Mouse (Mus musculus) left cerebral cortex, postnatal 25 days (tissue): Measurements from ENCODE around the gene Smco1. TPM values are rescaled to one million over a fixed set of nuclear protein-coding genes. Genes with fewer than 3 reads are reported as not detected.
"Not testable (repeated sequence)": the region's sequence is repeated elsewhere in the genome, so short reads cannot be mapped to it uniquely, and the experiment has no call there.

Source experiments
- DNase-seq, 2 experiments: peaks; one replicate each; pipeline ENCODE4 v3.0.0; 2022; ENCODE audit warnings: low spot score in 2 of 2, mixed read lengths in 1 of 2
- intact Hi-C: fragments of 180-260 bp; cut with DNase I; formaldehyde crosslinking; loops from one replicate; pipeline ENCODE4 v1.15.1; 2025
- total RNA-seq, 2 experiments: library from RNA; stranded (reverse); gene quantifications; 2 replicates each; pipeline ENCODE4 v1.2.3; 2021

The Smco1 gene
- total RNA-seq = under 1 TPM in 1 of 2 experiments, not detected in 1; 0.50 TPM

DNA sequence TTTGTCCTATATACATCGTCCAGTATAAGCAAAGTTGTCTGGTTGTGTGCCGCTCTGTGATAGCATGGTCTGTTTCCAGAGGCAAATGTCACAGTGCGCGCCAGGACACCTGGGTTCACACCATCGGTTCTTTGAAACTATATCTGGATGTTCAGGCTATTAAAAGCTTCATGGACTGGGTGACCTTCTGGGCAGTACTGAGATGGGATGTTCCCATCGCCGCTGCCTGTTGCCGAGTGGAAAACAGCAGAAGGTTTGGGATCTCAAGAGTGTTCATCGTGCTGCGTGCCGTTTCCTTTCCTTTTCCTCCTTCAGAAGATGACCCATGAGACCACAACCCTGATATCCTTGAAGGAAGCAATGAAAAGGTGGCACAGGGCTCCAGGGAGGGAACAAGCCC, at the start of gene Smco1:
TSS of gene Smco1 (plus strand) at position 178 of the 400 bp plus-strand sequence.
- intact Hi-C loops = loop anchor here (5.0 kb wide), 1 partner anchor 51 kb away; no protein-coding TSS in a partner anchor
- no peak for DNase-seq

DNA sequence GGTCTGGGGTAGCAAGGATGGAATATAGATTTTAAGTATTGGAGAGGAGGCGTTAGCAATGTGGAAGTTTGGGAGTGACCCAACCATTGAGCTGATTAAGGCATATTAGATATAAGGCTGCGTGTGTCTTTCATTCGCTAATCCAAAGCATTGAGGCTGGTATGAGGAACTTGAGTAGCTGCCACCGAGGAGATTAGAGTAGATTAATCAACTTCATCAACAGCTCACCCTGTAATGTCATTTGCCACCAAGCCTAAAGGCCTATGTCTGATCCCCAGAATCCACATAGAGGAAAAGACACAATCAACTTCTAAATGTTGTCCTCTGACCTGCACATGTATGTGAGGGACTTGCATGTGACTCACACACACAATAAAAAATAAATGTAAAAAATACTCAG, 49.5 kb upstream of the Smco1 start:
- intact Hi-C loops = no loop called here
- DNase-seq = no peak

DNA sequence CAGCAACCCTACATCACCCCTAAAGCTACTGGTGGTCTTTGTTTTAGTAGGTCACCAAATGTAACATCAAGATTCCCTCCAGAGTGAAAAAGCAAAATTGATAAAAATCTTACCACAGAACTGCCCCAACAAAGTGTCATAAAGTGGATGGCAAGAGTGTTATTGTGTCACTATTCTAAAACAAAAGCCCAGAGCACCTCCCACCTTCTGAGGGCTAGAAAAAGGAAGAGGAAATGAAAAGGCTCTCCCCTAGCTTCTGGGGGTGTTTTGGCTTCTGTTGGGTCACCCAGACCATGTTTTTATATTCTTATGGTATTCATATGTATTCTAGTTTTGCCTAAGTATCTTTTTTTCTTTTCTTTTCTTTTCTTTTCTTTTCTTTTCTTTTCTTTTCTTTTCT, 48.9 kb upstream of the Smco1 start:
- intact Hi-C loops = no loop called here
- no peak for DNase-seq

DNA sequence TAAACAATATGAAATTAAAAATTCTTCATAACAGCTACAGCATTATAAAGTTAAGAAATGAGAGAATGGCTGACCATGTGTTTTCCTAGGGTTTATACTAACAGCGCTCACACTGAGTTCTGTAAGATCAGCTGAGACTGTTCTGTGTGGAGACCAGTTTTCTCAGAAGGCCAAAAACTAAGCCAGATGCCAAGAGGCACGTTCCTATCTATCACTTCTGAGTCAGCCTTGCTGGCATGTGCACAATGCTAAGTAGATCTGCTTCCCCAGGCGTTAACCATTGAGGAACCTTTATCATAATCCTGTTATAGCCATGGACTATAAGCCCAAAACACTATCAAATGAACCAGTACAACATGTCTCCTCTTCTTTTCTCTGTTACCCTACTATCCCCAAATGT, 39.2 kb upstream of the Smco1 start:
- DNase-seq, intact Hi-C loops: not testable (repeated sequence)

DNA sequence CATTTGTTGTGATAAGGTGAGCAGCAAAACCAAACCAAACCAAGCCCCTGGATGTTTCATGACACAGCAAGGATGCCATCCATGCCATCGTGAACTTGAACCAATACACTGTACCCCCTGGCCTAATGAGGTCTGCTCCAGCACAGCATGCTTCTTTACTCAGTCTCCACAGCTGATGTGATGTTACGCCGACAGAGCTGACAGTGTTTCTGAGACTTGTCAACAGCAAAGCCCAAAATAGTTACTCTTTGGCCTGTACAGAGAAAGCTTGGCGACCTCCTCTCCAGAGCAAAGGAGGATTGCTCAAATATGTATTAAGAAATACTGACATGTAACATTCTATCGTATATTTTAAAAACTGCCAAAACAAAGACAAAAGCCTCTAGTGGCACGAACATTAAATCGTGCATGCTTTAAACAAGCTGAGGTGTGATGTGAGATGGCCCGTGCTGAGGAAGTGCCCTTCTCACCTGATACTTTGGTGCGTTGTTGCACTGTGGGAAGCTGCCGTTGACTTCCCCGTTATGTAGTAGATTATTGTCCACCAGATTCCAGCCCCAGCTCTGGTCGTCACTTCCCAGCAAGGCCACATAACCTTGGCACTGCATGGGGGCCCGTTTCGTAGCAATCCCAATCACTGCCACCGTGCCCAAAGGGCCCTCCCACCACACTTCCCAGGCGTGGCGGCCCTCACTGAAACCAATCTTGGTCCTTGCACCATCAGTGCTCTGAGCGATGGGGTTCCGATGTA, 33.2 kb upstream of the Smco1 start:
- DNase-seq = no peak
- intact Hi-C loops = no loop called here

DNA sequence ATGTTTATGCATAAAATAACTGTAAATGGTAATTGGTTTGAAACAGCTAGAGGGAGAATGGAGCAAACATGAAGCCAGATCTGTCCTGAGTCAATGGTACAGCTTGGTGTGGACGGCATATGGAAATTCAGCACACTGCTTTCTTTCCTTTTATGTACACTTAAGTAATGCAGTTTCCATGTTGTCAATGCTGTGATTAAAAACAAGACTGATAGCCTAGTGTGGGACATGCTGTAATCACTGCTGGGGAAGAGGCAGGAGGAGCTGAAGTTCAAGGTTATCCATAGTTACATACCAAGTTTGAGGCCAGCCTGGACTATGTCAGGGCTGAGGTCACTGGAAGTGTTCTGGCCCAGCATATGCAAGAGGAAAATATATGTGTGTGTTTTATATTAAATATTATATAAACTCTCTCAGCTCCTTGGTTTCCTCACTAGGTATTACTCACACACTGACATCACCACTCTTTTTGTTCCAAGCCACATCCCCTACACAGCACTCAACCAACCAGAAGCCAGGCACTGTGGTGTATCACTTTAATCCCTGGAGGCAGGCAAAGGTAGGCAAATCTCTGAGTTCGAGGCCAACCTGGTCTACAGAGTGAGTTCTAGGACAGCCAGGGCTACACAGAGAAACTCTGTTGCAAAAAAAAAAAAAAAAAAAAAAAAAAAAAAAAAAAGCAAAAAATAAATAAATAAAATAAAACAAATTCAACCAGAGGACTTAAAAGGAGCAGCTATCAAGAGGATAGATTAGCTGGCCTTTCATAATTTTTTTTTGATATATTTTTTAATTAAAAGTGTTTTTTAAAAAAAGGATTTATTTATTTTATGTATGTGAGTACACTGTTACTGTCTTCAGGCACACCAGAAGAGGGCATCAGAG, 31.6 kb upstream of the Smco1 start:
- no peak for DNase-seq
- intact Hi-C loops = no loop called here

DNA sequence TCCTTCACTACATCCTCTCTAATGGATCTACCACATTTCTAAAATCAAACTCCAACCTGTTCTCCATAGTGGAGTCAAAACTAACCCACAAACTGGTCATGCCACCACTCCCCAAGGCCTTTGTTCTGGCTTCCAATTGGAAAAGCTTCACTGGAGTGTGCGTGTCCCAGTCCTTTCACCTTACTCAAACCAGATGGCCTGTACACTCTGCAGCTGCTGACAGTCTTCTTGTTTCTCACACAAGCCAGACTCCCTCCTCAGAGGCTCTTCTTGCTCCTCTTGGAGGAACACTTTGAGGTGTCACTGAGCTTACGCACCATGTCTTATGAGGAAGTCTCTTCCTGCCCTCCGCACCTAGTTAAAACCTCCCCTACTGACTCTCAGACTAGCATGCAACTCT, 27.4 kb upstream of the Smco1 start:
- DNase-seq = no peak
- intact Hi-C loops = no loop called here

DNA sequence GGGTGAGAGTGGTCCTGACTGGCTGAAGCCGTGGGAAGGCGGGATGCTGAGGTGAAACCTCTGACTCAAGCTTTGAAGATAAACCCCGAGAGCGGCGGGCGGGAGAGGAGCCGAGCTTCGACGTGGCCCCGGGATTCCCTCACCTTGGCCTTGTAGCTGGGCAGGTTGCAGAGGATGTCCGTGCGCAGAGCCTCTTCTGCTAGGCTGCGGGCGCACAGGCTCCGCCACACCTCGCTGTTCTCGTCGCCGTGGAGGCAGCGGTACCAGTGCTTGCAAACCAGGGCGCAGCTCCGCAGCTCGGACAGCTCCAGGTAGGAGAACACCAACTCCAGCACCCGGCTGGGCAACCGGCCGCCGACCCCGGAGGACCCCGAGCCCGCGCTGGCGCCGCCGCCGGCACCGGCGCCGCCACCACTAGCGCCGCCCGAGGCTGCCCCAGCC, 24.9 kb upstream of the Smco1 start:
- intact Hi-C loops = loop anchor here (2.0 kb wide), 1 partner anchor 132 kb away; no protein-coding TSS in a partner anchor
- DNase-seq = peak; percentile 53 to 56

DNA sequence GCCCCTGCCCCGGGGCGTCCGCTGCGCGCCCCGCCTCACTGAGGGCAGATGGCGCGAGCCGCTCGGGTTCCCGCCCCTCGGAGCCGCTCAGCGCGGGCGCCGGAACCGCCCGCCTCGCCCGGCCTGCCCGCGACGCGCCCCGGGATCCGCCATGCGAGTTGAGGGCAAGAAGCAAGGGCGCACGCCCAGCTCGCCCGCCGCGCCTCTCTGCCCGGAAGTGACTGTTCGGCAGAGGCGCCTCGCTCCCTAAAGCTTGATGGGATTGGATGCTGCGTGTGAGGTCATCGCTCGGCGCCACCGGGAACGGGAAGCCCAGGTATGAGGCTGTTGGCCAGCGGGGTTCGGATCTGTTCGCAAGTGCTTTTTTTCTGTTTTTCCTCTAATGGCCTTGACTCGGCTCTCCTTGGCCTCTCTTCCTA, 24.3 kb upstream of the Smco1 start, which contains the start of the genes Fbxo45 and Wdr53:
TSS of gene Fbxo45 (minus strand) at position 207 of the 419 bp plus-strand sequence.
TSS of gene Wdr53 (plus strand) at position 276 of the 419 bp plus-strand sequence.
- intact Hi-C loops = loop anchor here (1.0 to 2.0 kb wide), 2 partner anchors 30 to 132 kb away; partner anchors contain the start of gene Rnf168
- DNase-seq = peak; percentile 99

DNA sequence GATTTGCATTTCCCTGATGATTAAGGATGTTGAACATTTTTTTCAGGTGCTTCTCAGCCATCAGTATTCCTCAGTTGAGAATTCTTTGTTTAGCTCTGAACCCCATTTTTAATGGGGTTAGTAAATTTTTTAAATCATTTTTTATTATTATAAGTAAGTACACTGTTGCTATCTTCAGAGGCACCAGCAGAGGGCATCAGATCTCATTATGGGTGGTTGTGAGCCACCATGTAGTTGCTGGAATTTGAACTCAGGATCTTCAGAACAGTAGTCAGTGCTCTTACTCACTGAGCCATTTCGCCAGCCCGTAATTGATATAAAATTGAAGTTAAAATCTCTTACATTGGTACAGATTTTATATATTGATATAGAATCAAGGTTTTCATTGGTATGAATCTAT, 7.0 kb upstream of the Smco1 start:
- intact Hi-C loops, DNase-seq: not testable (repeated sequence)

DNA sequence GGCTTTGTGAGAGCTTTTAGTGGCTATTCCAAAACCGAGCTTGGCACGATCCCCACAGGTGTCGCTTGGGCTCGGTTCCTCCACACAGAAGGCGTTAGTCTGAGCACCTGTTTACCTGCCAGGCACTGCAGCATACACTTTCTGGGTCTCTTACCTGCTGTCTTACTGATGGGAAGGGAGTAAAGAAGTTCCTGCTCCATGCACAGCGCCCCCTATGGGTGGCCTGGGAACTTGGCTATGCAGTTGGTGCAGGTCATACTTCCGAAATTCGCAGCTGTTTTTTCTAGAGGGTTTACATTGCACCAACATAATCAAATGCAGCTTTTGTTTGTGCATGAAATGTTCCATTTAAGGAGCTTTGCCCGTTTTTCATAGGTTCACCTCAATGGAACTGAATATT, 2.1 kb downstream of the Smco1 start:
- intact Hi-C loops = loop anchor here (5.0 kb wide), 1 partner anchor 49 kb away; no protein-coding TSS in a partner anchor
- no peak for DNase-seq

DNA sequence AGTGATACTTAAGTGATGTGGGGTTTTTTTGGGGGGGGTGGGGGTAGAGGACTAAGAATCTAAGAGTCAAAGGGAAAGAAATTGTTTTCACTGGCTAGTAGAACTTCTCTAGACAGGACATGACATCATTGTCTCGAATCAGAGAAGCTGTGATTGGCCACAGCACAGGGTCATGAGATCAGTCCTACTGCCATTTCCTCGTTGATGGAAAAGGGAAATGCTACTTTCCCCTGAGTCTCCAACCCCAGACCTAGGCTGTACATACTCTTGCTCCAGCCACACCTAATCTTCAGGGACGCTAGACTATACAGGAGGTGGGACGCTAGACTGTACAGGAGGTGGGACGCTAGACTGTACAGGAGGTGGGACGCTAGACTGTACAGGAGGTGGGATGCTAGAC, 3.8 kb downstream of the Smco1 start:
- no peak for DNase-seq
- intact Hi-C loops = no loop called here

DNA sequence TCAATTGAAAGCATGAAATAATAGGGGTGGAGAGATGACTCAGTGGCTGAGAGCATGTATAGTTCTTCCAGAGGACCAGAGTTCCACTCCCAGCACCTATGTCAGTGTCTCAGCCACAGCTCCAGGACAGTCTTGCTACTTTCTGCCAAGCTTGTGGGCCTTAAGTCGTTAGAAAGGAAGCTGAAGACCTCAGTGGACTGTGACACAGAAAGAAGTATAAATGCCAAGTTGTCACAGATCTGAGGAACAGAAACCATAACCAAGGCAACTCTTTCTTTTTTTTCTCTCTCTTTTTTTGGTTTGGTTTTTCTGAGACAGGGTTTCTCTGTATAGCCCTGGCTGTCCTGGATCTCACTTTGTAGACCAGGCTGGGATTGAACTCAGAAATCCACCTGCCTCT, 4.6 kb downstream of the Smco1 start:
- intact Hi-C loops = loop anchor here (2.0 kb wide), 1 partner anchor 57 kb away; the partner anchor contains the start of gene Ubxn7
- no peak for DNase-seq

DNA sequence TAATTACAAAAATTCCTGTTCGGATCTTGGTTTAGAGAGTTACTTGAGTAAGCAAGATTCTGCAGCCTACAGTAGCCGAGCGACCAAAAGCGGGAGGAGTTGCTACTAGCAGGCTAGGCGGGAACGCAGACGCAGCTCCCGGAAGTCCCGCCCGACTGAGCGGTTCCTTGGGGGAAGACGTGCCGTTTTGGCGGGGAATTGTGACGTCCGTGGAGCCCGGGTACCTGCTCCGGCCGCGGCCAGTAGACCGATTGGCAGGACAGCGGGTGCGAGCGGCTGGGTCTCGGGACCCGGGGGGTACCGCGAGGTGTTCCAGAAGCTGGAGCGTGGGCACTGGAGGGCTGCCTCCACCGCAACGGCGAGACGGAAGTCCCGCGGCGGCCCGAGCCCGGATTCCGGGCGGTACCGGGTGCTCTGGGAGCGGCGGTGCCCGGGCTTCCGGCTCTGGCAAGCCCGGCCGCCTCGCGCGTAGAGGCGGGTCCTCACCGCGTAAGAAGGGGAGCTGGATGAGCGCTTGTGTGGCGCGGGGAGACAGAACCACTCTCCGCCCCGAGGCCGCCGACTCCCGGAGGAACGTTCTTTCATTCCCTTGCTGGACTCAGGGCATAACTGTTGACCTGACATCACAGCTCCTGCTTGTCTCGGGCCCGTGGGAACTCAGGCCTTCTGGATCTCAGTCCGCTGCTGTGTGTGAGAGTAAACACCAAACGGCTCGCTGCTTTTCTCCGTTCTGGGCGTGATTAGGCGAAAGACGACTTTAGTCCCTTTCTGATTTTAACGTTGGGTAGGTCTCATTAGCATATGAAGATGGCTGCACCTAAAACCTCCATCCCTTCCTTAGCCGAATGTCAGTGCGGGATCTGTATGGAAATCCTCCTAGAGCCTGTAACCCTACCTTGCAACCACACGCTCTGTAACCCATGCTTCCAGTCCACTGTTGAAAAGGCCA, 6.3 kb downstream of the Smco1 start, which contains the start of gene Rnf168:
TSS of gene Rnf168 (plus strand) at position 152 of the 949 bp plus-strand sequence.
- intact Hi-C loops = loop anchor here (1.0 to 2.0 kb wide), 2 partner anchors 30 to 55 kb away; partner anchors contain the start of genes Fbxo45, Ubxn7 and Wdr53
- DNase-seq = peak; percentile 91 to 95

DNA sequence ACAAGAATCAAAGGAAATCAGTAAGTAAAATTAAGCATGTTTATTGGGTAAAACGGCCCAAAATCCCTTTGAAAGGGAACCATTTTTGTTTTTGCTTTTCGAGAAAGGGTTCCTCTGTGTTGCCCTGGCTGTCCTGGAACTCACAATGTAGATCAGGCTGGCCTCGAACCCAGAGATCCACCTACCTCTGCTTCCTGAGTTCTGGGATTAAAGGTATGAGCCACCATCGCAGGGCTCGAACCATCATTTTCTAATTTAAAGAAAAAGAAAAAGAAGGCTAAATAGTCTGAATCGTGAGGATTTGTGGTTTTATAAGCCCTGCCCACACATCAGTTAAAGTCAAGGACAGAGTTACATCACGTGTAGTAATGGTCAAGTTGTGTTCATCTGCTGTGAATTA, 7.1 kb downstream of the Smco1 start:
- intact Hi-C loops = no loop called here
- no peak for DNase-seq

DNA sequence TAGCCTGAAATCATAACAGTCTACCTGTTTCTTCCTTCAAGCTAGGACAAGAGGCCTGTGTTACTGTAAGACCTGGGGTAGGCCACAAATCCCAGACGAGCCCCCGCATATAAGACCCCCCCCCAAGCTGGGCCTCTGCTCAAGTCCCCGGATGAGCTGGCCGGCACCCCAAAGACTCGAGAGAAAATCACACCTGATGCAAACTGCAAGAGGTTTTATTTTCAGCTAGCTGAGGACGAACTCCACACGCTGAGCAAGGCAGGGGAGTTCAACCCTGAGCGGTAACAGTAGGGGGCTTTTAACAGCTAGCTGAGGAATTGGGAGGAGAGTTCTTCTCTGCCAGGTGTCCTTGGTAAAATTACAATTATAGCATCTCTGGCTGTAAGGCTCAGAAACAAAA, 8.9 kb downstream of the Smco1 start:
- DNase-seq = no peak
- intact Hi-C loops = no loop called here

DNA sequence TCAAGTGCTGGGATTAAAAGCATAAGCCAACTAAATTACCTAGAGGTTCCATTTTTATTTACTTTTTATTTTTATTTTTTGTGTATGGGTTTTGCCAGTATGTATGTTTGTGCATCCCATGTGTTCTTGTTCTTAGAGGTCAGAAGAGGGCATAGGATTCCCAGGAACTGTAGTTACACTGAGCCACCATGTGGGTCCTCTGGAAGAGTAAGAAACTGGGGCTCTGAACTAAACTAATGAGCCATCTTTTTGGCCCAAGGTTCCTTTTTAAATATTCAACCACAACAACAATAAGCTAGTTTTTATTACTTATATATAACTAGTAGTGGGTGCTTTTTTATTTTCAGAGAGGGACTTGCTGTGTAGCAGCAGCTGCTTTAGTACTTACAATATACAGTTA, 11.3 kb downstream of the Smco1 start:
- intact Hi-C loops = no loop called here
- DNase-seq = no peak

DNA sequence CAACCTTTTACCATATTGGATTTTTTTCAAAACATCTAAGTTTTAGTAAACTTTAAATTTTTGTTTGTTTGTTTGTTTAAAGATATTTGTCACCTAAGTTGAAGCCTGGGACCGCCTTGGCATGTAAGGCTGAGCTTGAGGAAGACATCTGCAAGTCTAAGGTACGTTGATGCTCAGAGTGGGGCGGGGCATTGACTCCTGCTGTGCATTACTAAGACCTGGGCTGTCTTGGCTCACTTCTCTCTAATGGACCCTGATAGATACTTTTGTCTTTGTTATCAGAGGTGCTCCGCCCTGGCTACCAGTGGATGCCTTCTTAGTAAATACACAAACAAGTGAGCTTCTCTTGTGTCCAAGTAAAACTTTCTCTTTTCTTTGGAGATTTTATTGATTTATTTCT, 20.6 kb downstream of the Smco1 start:
- intact Hi-C loops = loop anchor here (10.0 kb wide), 1 partner anchor 333 kb away; no protein-coding TSS in a partner anchor
- DNase-seq = no peak

DNA sequence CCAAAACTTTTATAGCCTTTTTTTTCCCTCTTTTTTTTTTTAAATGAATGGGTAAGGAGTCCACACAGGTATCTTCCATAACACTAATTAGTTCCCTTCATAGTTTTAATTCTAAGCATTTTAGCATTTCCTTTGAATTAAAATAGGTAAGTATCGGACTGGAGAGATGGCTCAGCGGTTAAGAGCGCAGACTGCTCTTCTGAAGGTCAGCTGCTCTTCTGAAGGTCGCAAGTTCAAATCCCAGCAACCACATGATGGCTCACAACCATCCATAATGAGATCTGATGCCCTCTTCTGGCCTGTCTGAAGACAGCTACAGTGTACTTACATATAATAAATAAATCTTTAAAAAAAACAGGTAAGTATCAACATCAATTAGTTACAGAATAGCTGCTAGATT, 28.3 kb downstream of the Smco1 start:
- intact Hi-C loops = loop anchor here (10.0 kb wide), 1 partner anchor 325 kb away; no protein-coding TSS in a partner anchor
- not testable (repeated sequence) for DNase-seq
